Mouse (Mus musculus) Patski (cell line): ENCODE data around the gene Tgif2. TPM values are rescaled to one million over a fixed set of nuclear protein-coding genes. Genes with fewer than 3 reads are reported as not detected.
"Not testable (repeated sequence)": the region's sequence is repeated elsewhere in the genome, so short reads cannot be mapped to it uniquely, and the experiment has no call there.

Experiments used
- ATAC-seq: fragments of 100-300 bp; one replicate; pipeline ENCODE4 v1.8.0; 2021
- CTCF ChIA-PET: fragments of 350-600 bp; sonication (Branson Sonifier 250); formaldehyde crosslinking; loops from one replicate; lab custom pipeline; 2022; ENCODE audit warnings: inconsistent platforms; lab: Charles Lee
- POLR2A ChIA-PET: fragments of 350-600 bp; sonication (Branson Sonifier 250); formaldehyde crosslinking; loops from one replicate; lab custom pipeline; 2022; ENCODE audit warnings: antibody characterized with exemption, inconsistent platforms; lab: Charles Lee
- DNase-seq: peaks from one replicate; pipeline ENCODE4 v3.0.0-alpha.2; 2011; ENCODE audit warnings: low read depth, low spot score
- H3K27me3 ChIP-seq: fragments of 371-371 bp; one replicate; pipeline ENCODE4 v1.5.1; 2021
- CTCF ChIP-seq: fragments of 100-300 bp; IDR thresholded peaks from one replicate; pipeline ENCODE4 v1.5.1; 2021
- in situ Hi-C: fragments of 300-500 bp; cut with MboI; formaldehyde crosslinking; loops from 3 replicates; pipeline ENCODE4 v1.11.1; 2018; ENCODE audit warnings: low pct_unique_long_range_greater_than_20kb, mixed read lengths
- polyA plus RNA-seq: library from polyadenylated mRNA; unstranded; gene quantifications from one replicate; pipeline ENCODE4 v1.2.3, GENCODE M21; 2021

The Tgif2 gene
- polyA plus RNA-seq, 1 experiment from 2014 or later, result 10.0 TPM

- in situ Hi-C loops, result loop anchor here (10.0 kb wide), 1 partner anchor 211 kb away; the partner anchor contains the start of gene Tldc2
- ATAC-seq (no peak), DNase-seq (no peak)
- H3K27me3 ChIP-seq, result no peaks in the 10 kb centered on the region
- no peak for TF ChIP-seq CTCF
- ChIA-PET CTCF (no interaction called here), POLR2A (no interaction called here)
Measured at GRCm38 (mm10) chr2:156874047-156874759, 34.4 kb downstream of the Tgif2 start.

GRCm38 (mm10) chr2:156874760-156875510 is 35.1 kb downstream of the Tgif2 start:
- ChIA-PET CTCF (no interaction called here), POLR2A (interaction anchor here (0.6 kb wide), 1 partner anchor 158 kb away, joined by 4 read pairs; no protein-coding TSS in a partner anchor)
- TF ChIP-seq CTCF, result no peak
- no peaks in the 10 kb centered on the region for H3K27me3 ChIP-seq
- in situ Hi-C loops, result loop anchor here (5.0 to 10.0 kb wide), 2 partner anchors 122 to 210 kb away; partner anchors contain the start of gene Tldc2
- ATAC-seq, result no peak
- no peak for DNase-seq

DNA sequence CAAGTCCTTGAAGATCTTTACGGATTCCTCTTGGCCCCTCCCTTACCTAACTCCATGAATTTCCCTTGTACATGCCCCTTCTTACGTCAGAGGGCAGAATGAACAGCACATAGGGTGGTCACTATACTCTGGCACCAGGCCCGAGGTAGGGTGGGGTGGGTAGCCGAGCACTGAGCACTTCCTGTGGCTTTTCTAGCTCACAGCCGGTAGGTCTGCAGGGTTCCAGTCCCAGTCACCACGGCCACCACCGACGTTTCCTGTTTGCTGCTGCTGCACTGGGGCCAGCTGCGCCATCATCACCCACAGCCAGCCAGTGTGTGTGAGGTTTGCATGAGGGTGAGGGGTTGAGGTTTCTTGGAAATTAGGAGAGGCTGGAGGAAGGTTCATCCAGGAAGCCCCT is 37.9 kb downstream of the Tgif2 start:
- ChIA-PET CTCF (no interaction called here), POLR2A (no interaction called here)
- TF ChIP-seq CTCF, result no peak
- DNase-seq, result no peak
- no peaks in the 10 kb centered on the region for H3K27me3 ChIP-seq
- in situ Hi-C loops, result loop anchor here (5.0 to 10.0 kb wide), 2 partner anchors 120 to 207 kb away; partner anchors contain the start of gene Tldc2
- ATAC-seq, result no peak

- ATAC-seq (no peak), DNase-seq (no peak)
- H3K27me3 ChIP-seq, result no peaks in the 10 kb centered on the region
- CTCF ChIA-PET, result interaction anchor here (0.9 kb wide), 1 partner anchor 17 kb away, joined by 3 read pairs; the partner anchor contains the start of gene Rab5if
- in situ Hi-C loops, result loop anchor here (5.0 to 10.0 kb wide), 2 partner anchors 118 to 205 kb away; partner anchors contain the start of gene Tldc2
- POLR2A ChIA-PET, result no interaction called here
- no peak for TF ChIP-seq CTCF
Measured at GRCm38 (mm10) chr2:156879541-156879940, 39.7 kb downstream of the Tgif2 start.

DNA sequence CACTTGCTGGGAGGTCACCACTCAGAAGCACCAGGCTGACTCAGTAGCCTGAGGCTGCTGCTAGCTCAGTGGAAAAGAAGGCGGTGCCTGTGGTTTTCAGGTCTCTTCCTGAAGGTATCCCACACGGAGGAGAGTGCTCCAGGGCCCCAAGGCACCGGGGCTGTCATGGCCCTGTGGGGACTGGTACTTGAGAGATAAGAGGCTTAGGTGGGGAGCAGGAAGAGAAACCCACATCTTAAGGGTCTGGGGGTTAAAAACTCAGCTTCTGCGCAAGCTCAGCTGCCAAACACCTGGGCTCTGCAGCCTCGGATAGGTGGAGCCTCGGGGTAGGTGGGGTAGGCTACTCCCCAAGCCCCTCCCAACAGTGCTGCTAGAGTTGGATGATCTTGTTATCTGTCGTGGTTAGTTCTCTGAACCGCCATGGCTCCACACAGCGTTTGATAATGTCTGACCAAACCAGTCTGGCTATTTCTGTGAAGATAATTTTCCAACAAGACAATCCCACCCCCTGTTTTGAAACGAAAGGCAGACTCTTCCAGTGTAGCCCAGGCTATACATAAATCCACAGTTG is 42.7 kb downstream of the Tgif2 start:
- in situ Hi-C loops, result no loop called here

GRCm38 (mm10) chr2:156884396-156885211 is 44.8 kb downstream of the Tgif2 start:
- no peaks in the 10 kb centered on the region for H3K27me3 ChIP-seq
- in situ Hi-C loops, result no loop called here
- ChIA-PET POLR2A (no interaction called here), CTCF (interaction anchor here (1.4 kb wide), 1 partner anchor 213 kb away, joined by 3 read pairs; no protein-coding TSS in a partner anchor)
- no peak for TF ChIP-seq CTCF
- ATAC-seq, result no peak
- no peak for DNase-seq

More for the DNA sequence above, 42.7 kb downstream of the Tgif2 start:
- CTCF ChIA-PET, result interaction anchor here (1.3 kb wide), 1 partner anchor 12 kb away, joined by 4 read pairs; no protein-coding TSS in a partner anchor
- no peaks in the 10 kb centered on the region for H3K27me3 ChIP-seq
- no peak for TF ChIP-seq CTCF
- ATAC-seq, result no peak
- no peak for DNase-seq
- POLR2A ChIA-PET, result interaction anchor here (0.6 kb wide), 2 partner anchors 95 to 249 kb away, joined by 3 read pairs; no protein-coding TSS in a partner anchor

GRCm38 (mm10) chr2:156885666-156886065 is 45.9 kb downstream of the Tgif2 start:
- in situ Hi-C loops, H3K27me3 ChIP-seq, CTCF ChIA-PET, ATAC-seq, POLR2A ChIA-PET, DNase-seq: not testable (repeated sequence)

DNA sequence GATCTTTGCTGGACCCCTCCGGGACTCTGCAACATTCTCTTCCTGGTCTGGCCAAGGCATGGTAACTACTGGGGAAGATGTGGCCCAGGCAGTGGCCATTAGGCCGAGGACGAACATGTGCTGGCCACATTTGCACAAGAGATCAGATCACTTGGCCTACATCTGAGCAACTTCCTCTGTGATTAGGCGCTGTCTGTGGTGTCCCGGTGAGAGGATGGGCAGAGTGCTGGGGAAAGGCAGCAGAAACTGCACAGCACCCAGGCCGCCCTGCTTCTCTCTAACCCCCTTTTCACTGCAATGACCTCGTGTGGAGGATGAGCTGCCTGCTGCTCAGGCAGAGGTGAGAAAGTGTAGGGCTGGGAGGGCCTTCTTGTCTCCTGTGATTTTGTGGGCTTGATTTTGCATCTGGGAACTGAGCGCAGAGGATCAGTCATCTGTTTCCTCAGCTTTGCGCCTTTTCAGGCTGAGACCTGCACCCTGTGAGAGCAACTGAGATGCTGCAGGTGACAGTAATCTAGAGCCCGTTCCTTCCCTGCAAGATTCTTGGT is 46.4 kb downstream of the Tgif2 start:
- no peak for TF ChIP-seq CTCF
- in situ Hi-C loops, result no loop called here
- CTCF ChIA-PET, result no interaction called here
- DNase-seq (no peak), ATAC-seq (no peak)
- POLR2A ChIA-PET, result no interaction called here
- H3K27me3 ChIP-seq, result no peaks in the 10 kb centered on the region

GRCm38 (mm10) chr2:156887017-156887416 is 47.2 kb downstream of the Tgif2 start, which contains the start of gene Sla2:
TSS of gene Sla2 (minus strand) at chr2:156887192.
- in situ Hi-C loops, result no loop called here
- no peaks in the 10 kb centered on the region for H3K27me3 ChIP-seq
- DNase-seq (no peak), ATAC-seq (no peak)
- no peak for TF ChIP-seq CTCF
- POLR2A ChIA-PET, result no interaction called here
- CTCF ChIA-PET, result interaction anchor here (0.9 to 1.1 kb wide), 2 partner anchors 18 to 109 kb away, joined by 3 read pairs; no protein-coding TSS in a partner anchor
